Mouse (Mus musculus) cortical plate, adult 2 months (tissue): ENCODE data around the gene Syn2. TPM values are rescaled to one million over a fixed set of nuclear protein-coding genes. Genes with fewer than 3 reads are reported as not detected.

Source experiments
- H3K27ac ChIP-seq: fragments of 200-500 bp; 2 replicates; pipeline ENCODE4 v1.5.1; 2012; ENCODE audit warnings: low read length, control low read depth, inconsistent platforms; ENCODE audit not compliant: insufficient read depth
- H3K4me1 ChIP-seq: fragments of 200-500 bp; 2 replicates; pipeline ENCODE4 v1.6.1; 2011; ENCODE audit warnings: low read length; ENCODE audit not compliant: control insufficient read depth, insufficient read depth
- H3K4me3 ChIP-seq: fragments of 200-500 bp; 2 replicates; pipeline ENCODE4 v1.5.1; 2011; ENCODE audit warnings: mild to moderate bottlenecking, low read length, control low read depth; ENCODE audit not compliant: insufficient read depth
- CTCF ChIP-seq: fragments of 200-500 bp; IDR thresholded peaks from 2 replicates; pipeline ENCODE4 v1.5.1; 2011; ENCODE audit warnings: mild to moderate bottlenecking, control low read depth, low read length; ENCODE audit not compliant: insufficient read depth; ENCODE audit errors: extremely low read depth
- POLR2A ChIP-seq: fragments of 200-500 bp; IDR thresholded peaks from 2 replicates; pipeline ENCODE4 v1.6.1; 2011; ENCODE audit warnings: mild to moderate bottlenecking, low read length, control low read depth; ENCODE audit not compliant: insufficient read depth; ENCODE audit errors: extremely low read depth
- polyA plus RNA-seq: library from polyadenylated mRNA; depleted of rRNA; stranded (reverse); fragments of >200 nt; gene quantifications from 2 replicates; pipeline ENCODE4 v1.2.3, GENCODE M21; 2012

Syn2 gene
- polyA plus RNA-seq, 1 experiment: 366 TPM

GRCm38 (mm10) chr6:115124675-115125357 is 9.9 kb upstream of the Syn2 start:
- no peak for TF ChIP-seq CTCF
- TF ChIP-seq POLR2A: no peak
- no peak overlapping the region for H3K4me3 ChIP-seq
- H3K4me1 ChIP-seq: peaks cover 8% of the 10 kb centered on the region; the same call in 1 of the 2 replicates
- peak overlapping the region; percentile 59 for H3K27ac ChIP-seq

GRCm38 (mm10) chr6:115125358-115125720 is 9.4 kb upstream of the Syn2 start:
- no peak overlapping the region for H3K27ac ChIP-seq
- no peak overlapping the region for H3K4me3 ChIP-seq
- TF ChIP-seq CTCF (no peak), POLR2A (no peak)
- peaks cover 8% of the 10 kb centered on the region; the same call in 1 of the 2 replicates for H3K4me1 ChIP-seq

DNA sequence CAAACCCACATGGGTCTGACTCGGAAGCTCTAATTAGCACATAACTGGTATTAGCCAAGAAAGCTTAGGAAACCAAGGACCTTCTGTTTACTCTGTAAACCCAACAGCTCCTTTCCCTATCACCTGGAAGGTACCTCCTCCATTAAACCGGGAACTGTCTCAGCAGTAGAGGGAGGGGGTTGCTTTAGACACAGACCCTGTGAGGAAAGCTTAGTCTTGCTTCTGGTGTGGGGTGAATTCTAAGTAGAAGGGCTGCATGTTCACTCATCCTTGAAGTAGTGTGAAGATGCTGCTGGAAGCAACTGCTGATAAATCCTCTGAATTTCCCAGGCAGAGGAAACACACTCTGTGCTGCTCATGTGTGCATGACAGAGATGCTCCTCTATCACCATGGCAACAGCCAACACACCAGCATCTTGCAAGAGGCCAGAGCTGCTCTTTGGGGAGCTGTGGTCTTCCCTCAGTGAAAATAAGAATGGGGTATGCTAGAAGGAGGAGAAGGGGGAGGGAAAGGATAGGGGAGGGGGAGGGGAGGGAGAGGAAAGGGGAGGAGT is 8.4 kb upstream of the Syn2 start:
- H3K4me1 ChIP-seq: peaks cover 8% of the 10 kb centered on the region; the same call in 1 of the 2 replicates
- TF ChIP-seq POLR2A: no peak
- TF ChIP-seq CTCF: no peak
- H3K27ac ChIP-seq: 0 out of 2 replicates have a peak overlapping the region, but pooled peaks have one; percentile 41
- H3K4me3 ChIP-seq: no peak overlapping the region

- TF ChIP-seq POLR2A: no peak
- no peak for TF ChIP-seq CTCF
- Histone ChIP-seq H3K27ac (no peak overlapping the region), H3K4me1 (peaks cover 8% of the 10 kb centered on the region; the same call in 1 of the 2 replicates)
These were observed 7.9 kb upstream of the Syn2 start for GRCm38 (mm10) chr6:115126851-115127250.

DNA sequence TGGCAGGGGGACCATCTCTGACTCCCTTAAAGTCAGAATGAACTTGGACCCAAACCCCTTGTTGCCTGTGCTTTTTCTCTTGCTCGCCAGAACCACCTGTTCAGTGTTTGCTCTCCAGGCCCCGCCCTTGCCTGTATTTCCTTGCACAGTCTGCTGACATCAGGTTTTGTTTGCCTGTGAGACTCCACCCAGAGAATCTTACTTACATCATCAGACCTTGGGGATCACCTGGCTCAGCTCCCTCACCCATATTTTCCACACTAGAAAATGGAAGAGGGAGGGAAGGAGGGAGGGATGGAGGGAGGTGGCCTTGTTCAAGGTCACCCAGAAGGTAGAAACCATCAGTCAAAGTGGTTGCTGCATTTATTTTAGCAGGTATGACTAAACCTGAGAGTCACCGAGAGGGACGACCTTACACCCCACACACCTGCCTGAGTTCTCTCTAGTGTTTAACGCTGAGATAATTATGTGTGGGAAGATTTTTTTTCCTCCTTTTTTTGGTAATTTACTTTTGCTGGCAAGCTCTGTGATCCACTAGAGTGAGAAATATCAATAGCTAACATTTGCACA is 7.4 kb upstream of the Syn2 start:
- no peak overlapping the region for H3K27ac ChIP-seq
- TF ChIP-seq CTCF: no peak
- no peak for TF ChIP-seq POLR2A
- no peak overlapping the region for H3K4me3 ChIP-seq
- peaks cover 8% of the 10 kb centered on the region; the same call in 1 of the 2 replicates for H3K4me1 ChIP-seq

More at GRCm38 (mm10) chr6:115126851-115127250, 7.9 kb upstream of the Syn2 start:
- H3K4me3 ChIP-seq: no peak overlapping the region

DNA sequence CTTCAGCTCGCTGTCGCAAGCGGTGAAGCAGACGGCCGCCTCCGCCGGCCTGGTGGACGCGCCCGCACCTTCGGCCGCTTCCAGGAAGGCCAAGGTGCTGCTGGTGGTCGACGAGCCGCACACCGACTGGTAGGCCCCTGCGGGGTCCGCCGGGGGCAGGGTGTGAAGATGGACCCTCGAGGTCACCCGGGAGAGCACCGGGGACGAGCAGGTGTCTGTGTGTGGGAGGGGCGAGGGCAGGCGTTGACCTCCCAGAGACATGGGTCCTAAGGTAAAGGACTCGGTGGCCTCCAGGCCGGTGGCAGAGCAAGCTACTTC is 589 bp downstream of the Syn2 start:
- Histone ChIP-seq H3K4me1 (no peaks in the 10 kb centered on the region), H3K4me3 (peak overlapping the region; percentile 93), H3K27ac (peak overlapping the region; percentile 82)
- TF ChIP-seq POLR2A (no peak), CTCF (no peak)

GRCm38 (mm10) chr6:115136156-115136555 is 1.5 kb downstream of the Syn2 start:
- H3K27ac ChIP-seq: no peak overlapping the region
- H3K4me3 ChIP-seq: peak overlapping the region; percentile 93
- no peaks in the 10 kb centered on the region for H3K4me1 ChIP-seq
- TF ChIP-seq POLR2A (no peak), CTCF (no peak)

GRCm38 (mm10) chr6:115141446-115141845 is 6.7 kb downstream of the Syn2 start:
- no peaks in the 10 kb centered on the region; the same call in 1 of the 2 replicates for H3K4me1 ChIP-seq
- no peak overlapping the region for H3K4me3 ChIP-seq
- no peak overlapping the region for H3K27ac ChIP-seq
- TF ChIP-seq POLR2A (no peak), CTCF (no peak)

DNA sequence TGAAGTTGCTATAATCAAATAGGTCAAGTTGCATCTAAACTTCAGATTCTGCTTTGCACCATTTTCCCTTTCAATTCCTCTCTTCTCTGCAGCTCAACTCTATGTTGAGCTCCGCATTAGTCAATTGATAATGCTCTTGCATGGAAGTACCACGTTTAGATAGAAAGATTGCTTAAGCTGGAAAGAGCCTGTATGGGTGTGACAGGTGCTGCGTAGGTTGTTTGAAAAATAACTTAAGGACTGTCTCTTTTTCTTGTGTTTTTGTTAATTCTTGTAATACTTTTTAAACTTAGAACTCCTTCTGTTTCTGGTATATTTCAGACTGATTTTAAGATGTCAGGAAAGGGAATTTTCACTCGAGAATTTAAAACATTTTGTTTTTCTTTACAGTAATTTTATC is 26.5 kb downstream of the Syn2 start:
- Histone ChIP-seq H3K4me1 (peaks cover 3% of the 10 kb centered on the region), H3K27ac (no peak overlapping the region), H3K4me3 (no peak overlapping the region)
- no peak for TF ChIP-seq CTCF
- TF ChIP-seq POLR2A: no peak

GRCm38 (mm10) chr6:115165863-115166470 is 31.3 kb downstream of the Syn2 start:
- Histone ChIP-seq H3K4me3 (no peak overlapping the region), H3K27ac (no peak overlapping the region), H3K4me1 (peaks cover 6% of the 10 kb centered on the region)
- TF ChIP-seq POLR2A (no peak), CTCF (no peak)
